Mouse (Mus musculus) midbrain, embryonic 16.5 days (tissue): ENCODE measurements around the gene Olfr771. TPM values are rescaled to one million over a fixed set of nuclear protein-coding genes. Genes with fewer than 3 reads are reported as not detected.
"Not testable (repeated sequence)": the region's sequence is repeated elsewhere in the genome, so short reads cannot be mapped to it uniquely, and the experiment has no call there.

ENCODE experiments used
- ATAC-seq: fragments of 200-750 bp; cut with Nextera tagmentation; 2 replicates; pipeline ENCODE4 v1.8.0; 2017; ENCODE audit warnings: moderate TSS enrichment
- H3K27ac ChIP-seq: fragments of 300-500 bp; sonication (generic); 2 replicates; pipeline ENCODE4 v1.5.1; 2014; ENCODE audit warnings: mild to moderate bottlenecking, low read length, mixed read lengths
- H3K27me3 ChIP-seq: fragments of 300-500 bp; sonication (generic); 2 replicates; pipeline ENCODE4 v1.6.1; 2014; ENCODE audit warnings: low read depth, low read length, mixed read lengths; ENCODE audit not compliant: control insufficient read depth, insufficient read depth
- H3K36me3 ChIP-seq: fragments of 300-500 bp; sonication (generic); 2 replicates; pipeline ENCODE4 v1.6.1; 2014; ENCODE audit warnings: mild to moderate bottlenecking, low read length, moderate library complexity, mixed read lengths; ENCODE audit not compliant: control insufficient read depth, insufficient read depth
- H3K4me1 ChIP-seq: fragments of 300-500 bp; sonication (generic); 2 replicates; pipeline ENCODE4 v1.6.1; 2014; ENCODE audit warnings: mild to moderate bottlenecking, low read length, mixed read lengths; ENCODE audit not compliant: control insufficient read depth, insufficient read depth
- H3K4me2 ChIP-seq: fragments of 300-500 bp; sonication (generic); 2 replicates; pipeline ENCODE4 v1.6.1; 2014; ENCODE audit warnings: mild to moderate bottlenecking, low read length, mixed read lengths
- H3K4me3 ChIP-seq: fragments of 300-500 bp; sonication (generic); 2 replicates; pipeline ENCODE4 v1.5.1; 2014; ENCODE audit warnings: low read depth, mild to moderate bottlenecking, low read length, moderate library complexity, mixed read lengths
- H3K9ac ChIP-seq: fragments of 300-500 bp; sonication (generic); 2 replicates; pipeline ENCODE4 v1.6.1; 2014; ENCODE audit warnings: low read depth, low read length, mixed read lengths
- H3K9me3 ChIP-seq: fragments of 300-500 bp; sonication (generic); replicated peaks from 2 replicates; pipeline ENCODE4 v1.6.1; 2014; ENCODE audit warnings: mild to moderate bottlenecking, low read length, mixed read lengths; ENCODE audit not compliant: control insufficient read depth, poor library complexity, severe bottlenecking
- WGBS: fragments of 180-500 bp; shearing (Covaris S2); extraction: QIAGEN DNeasy Blood & Tissue Kit; methylation state at CpG from one replicate; pipeline ENCODE4 v1.1.7; 2014; 5-methylcytosine and 5-hydroxymethylcytosine counted together
- polyA plus RNA-seq: library from polyadenylated mRNA; unstranded; fragments of >200 nt; fragmentation: Nextera tagmentation; extraction: Ambion mirVana; gene quantifications from 2 replicates; pipeline ENCODE4 v1.2.1, GENCODE M21; 2015

Olfr771 gene
- polyA plus RNA-seq = not detected in 2 replicates

GRCm38 (mm10) chr10:129164651-129165050, at the start of gene Olfr771:
Gene Olfr771, minus strand, starts transcription at chr10:129164751.
- no peak within 1 kb of the TSS for H3K9ac ChIP-seq
- no peaks in the 10 kb centered on the region for H3K36me3 ChIP-seq
- no peaks in the 10 kb centered on the region for H3K27me3 ChIP-seq
- WGBS = 94% methylated on average over 1 of the region's 1 CpGs
- no peak within 1 kb of the TSS for H3K4me3 ChIP-seq
- no peak within 1 kb of the TSS for H3K4me2 ChIP-seq
- no peak for ATAC-seq
- H3K4me1 ChIP-seq = no peaks in the 10 kb centered on the region
- peaks cover 2% of the 10 kb centered on the region; the same call in 1 of the 2 replicates for H3K9me3 ChIP-seq
- no peak within 1 kb of the TSS for H3K27ac ChIP-seq

DNA sequence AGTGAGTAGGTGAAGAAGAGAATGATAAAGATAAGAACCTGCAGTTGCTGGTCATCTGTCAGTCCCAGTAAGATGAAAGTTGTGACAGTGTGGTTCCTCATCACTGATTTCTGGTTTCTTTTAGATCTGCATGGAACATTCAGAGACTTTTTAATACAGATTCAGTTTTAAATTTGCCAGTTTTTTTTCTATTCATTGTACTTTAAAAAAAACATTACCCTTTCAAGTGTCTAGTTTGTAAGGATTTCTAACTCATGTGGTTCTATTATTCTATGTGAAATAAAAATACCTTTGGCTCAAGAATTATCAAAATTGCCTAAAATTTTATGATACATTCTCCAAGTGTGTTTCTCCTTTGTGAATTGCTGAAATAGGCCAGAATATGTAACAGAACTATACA, 22.8 kb upstream of the Olfr771 start, which contains the start of gene Olfr773:
Gene Olfr773 (minus strand): TSS at position 101 of the 400 bp plus-strand sequence.
- H3K36me3 ChIP-seq, H3K27ac ChIP-seq, ATAC-seq, H3K9ac ChIP-seq, H3K4me1 ChIP-seq, H3K9me3 ChIP-seq, H3K4me3 ChIP-seq, H3K4me2 ChIP-seq, H3K27me3 ChIP-seq: not testable (repeated sequence)

GRCm38 (mm10) chr10:129177821-129178220, 13.3 kb upstream of the Olfr771 start, which contains the start of gene Olfr772:
Gene Olfr772, minus strand, starts transcription at chr10:129177921.
- H3K9ac ChIP-seq, H3K4me2 ChIP-seq, H3K27me3 ChIP-seq, H3K9me3 ChIP-seq, H3K4me3 ChIP-seq, ATAC-seq, H3K27ac ChIP-seq, H3K36me3 ChIP-seq, H3K4me1 ChIP-seq: not testable (repeated sequence)
- 81% methylated on average over 3 of the region's 4 CpGs for WGBS

- Histone ChIP-seq H3K4me2 (no peak within 1 kb of the TSS), H3K9me3 (no peaks in the 10 kb centered on the region), H3K9ac (no peak within 1 kb of the TSS), H3K36me3 (no peaks in the 10 kb centered on the region), H3K27ac (no peak within 1 kb of the TSS), H3K4me3 (no peak within 1 kb of the TSS), H3K27me3 (no peaks in the 10 kb centered on the region), H3K4me1 (no peaks in the 10 kb centered on the region)
- 75% methylated on average over 2 of the region's 2 CpGs for WGBS
- no peak for ATAC-seq
Measured at GRCm38 (mm10) chr10:129138898-129139297, 25.7 kb downstream of the Olfr771 start, which contains the start of gene Olfr770. Gene Olfr770, minus strand, starts transcription at chr10:129138998.

DNA sequence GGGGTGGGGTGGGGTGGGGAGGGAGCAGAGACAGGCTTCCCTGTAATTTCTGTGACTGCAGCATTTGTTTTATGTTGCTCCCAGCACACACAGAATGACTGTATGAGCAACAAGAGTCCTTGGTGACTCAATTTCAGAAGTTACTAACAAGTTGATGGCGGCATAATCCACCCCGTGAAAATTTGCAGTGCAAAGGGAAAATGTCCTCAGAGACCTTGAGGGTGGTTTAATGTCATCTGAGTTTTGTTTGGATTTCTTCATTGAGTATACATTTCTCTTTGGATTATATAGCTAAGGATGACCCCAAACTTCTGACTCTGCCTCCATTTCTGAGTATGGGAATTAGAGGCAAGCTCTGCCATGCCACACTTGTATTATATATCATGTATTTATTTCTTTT, 46.8 kb downstream of the Olfr771 start, which contains the start of gene Olfr769:
Gene Olfr769 (minus strand): TSS at position 101 of the 400 bp plus-strand sequence.
- no peak within 1 kb of the TSS for H3K4me2 ChIP-seq

DNA sequence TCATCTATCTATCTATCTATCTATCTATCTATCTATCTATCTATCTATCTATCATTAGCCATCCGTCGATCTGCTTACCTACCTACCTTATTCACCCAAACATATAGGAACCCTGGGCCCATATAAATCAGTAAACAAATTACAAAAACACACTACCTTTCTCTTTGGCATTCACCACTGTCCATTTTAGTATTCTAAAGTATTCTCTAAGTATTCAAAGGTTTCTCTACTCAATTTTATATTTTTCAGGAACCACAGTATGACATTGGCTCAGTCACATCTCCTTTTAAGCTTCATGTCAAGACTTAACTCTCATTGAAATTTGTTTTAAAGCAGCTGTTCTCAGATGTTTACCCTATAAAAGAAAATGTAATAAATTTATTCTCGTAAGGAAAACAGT, 49.4 kb downstream of the Olfr771 start:
- no peak overlapping the region for H3K4me2 ChIP-seq
- H3K36me3 ChIP-seq = no peaks in the 10 kb centered on the region
- H3K4me3 ChIP-seq = no peak overlapping the region
- H3K9ac ChIP-seq = no peak overlapping the region
- no peak overlapping the region for H3K27ac ChIP-seq
- 93% methylated on average over 3 of the region's 3 CpGs for WGBS
- no peaks in the 10 kb centered on the region for H3K4me1 ChIP-seq
- no peak for ATAC-seq
- no peaks in the 10 kb centered on the region for H3K27me3 ChIP-seq
- no peaks in the 10 kb centered on the region for H3K9me3 ChIP-seq

More for the DNA sequence above, 46.8 kb downstream of the Olfr771 start, which contains the start of gene Olfr769:
- H3K9ac ChIP-seq = no peak within 1 kb of the TSS
- H3K27ac ChIP-seq = no peak within 1 kb of the TSS
- no peaks in the 10 kb centered on the region for H3K9me3 ChIP-seq
- no peak within 1 kb of the TSS for H3K4me3 ChIP-seq
- 71% methylated on average over 2 of the region's 2 CpGs for WGBS
- H3K36me3 ChIP-seq = no peaks in the 10 kb centered on the region
- ATAC-seq = no peak
- H3K4me1 ChIP-seq = no peaks in the 10 kb centered on the region
- H3K27me3 ChIP-seq = no peaks in the 10 kb centered on the region

Other genes starting within 250 kb of the Olfr771 start
- 13.6 TPM in 2 replicates for gene Rdh5, start 241.9 kb downstream of the Olfr771 start, polyA plus RNA-seq
- 227 and 228 TPM in 2 replicates for gene Bloc1s1, start 240.7 kb downstream of the Olfr771 start, polyA plus RNA-seq
- 6.1 and 9.2 TPM in 2 replicates for gene Itga7, start 230.9 kb downstream of the Olfr771 start, polyA plus RNA-seq
- gene Mettl7b, start 203.8 kb downstream of the Olfr771 start, polyA plus RNA-seq = not detected in 2 replicates
- not detected in 2 replicates for gene Olfr9, start 175.3 kb downstream of the Olfr771 start, polyA plus RNA-seq
- not detected in 2 replicates for gene Olfr763, start 154.0 kb downstream of the Olfr771 start, polyA plus RNA-seq
- not detected in 2 replicates for gene Olfr764-ps1, start 124.9 kb downstream of the Olfr771 start, polyA plus RNA-seq
- not detected in 2 replicates for gene Olfr765, start 114.8 kb downstream of the Olfr771 start, polyA plus RNA-seq
- not detected in 2 replicates for gene Olfr766-ps1, start 95.8 kb downstream of the Olfr771 start, polyA plus RNA-seq
- not detected in 2 replicates for gene Olfr767, start 81.8 kb downstream of the Olfr771 start, polyA plus RNA-seq
- gene Olfr768, start 65.4 kb downstream of the Olfr771 start, polyA plus RNA-seq = not detected in 2 replicates
- not detected in 2 replicates for gene Olfr769, start 46.9 kb downstream of the Olfr771 start, polyA plus RNA-seq
- gene Olfr770, start 25.8 kb downstream of the Olfr771 start, polyA plus RNA-seq = not detected in 2 replicates
- not detected in 2 replicates for gene Olfr772, start 13.2 kb upstream of the Olfr771 start, polyA plus RNA-seq
- not detected in 2 replicates for gene Olfr773, start 22.7 kb upstream of the Olfr771 start, polyA plus RNA-seq
- gene Olfr774, start 71.5 kb upstream of the Olfr771 start, polyA plus RNA-seq = not detected in 2 replicates
- not detected in 2 replicates for gene Olfr775, start 83.7 kb upstream of the Olfr771 start, polyA plus RNA-seq
- not detected in 2 replicates for gene Olfr776, start 94.4 kb upstream of the Olfr771 start, polyA plus RNA-seq
- gene Olfr777, start 106.7 kb upstream of the Olfr771 start, polyA plus RNA-seq = not detected in 2 replicates
- gene Olfr780, start 153.4 kb upstream of the Olfr771 start, polyA plus RNA-seq = not detected in 2 replicates
- gene Olfr781, start 164.1 kb upstream of the Olfr771 start, polyA plus RNA-seq = not detected in 2 replicates
- not detected in 2 replicates for gene Olfr782, start 184.1 kb upstream of the Olfr771 start, polyA plus RNA-seq
- gene Olfr784, start 219.3 kb upstream of the Olfr771 start, polyA plus RNA-seq = 0.16 TPM in 1 of 2 replicates, not detected in the other
- gene Olfr785, start 240.7 kb upstream of the Olfr771 start, polyA plus RNA-seq = not detected in 2 replicates